In the genomic region with DNA sequence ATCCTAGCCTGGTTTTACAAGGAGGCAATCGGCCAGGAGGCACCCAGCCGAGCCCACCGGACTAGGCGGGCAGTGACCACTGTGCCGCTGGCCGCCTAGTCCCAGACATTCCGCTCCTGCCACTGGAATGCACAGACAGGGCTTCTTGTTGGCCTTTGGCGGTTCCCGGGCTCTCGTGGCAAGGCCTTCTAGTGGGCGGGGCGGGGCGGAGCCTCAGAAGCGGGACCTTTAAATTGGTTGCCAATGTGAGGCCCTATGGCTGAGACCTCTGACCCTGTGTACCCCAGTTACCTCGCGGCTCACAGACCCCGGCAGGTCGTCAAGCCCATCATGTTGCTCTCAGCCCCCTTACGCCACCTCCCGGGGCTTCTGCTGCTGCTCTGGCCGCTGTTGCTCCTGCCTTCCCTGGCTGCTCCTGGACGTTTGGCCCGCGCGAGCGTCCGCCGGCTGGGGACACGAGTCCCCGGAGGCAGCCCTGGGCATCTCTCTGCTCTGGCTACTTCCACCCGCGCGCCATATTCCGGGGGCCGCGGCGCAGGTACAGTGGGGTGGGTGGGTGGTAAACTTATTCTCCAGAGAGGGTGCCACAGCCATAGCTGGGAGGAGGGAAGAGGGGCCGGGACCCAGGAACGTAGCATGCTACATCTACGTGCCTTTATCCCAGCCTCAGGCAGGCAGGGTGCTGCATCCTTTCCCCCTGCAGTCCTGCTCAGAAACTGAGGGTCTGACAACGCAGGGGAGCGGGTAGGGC, we compare ENCODE assay signal across 9 mouse cellular contexts. TPM values are rescaled to one million over a fixed set of nuclear protein-coding genes. Genes with fewer than 3 reads are reported as not detected.
DNase-seq lines count a peak whose midpoint lies in the region; ATAC-seq and TF ChIP-seq lines count a peak whose summit lies in the region.
"Had no signal": no experiment of that assay in that cellular context is flagged by ENCODE, and none has a peak within 500 bp of the region (broad histone marks: within the 10 kb centered on the region; RNA-seq: fewer than 3 reads in every experiment).

A gene (plus strand): TSS at position 216 of the 751 bp plus-strand sequence.

- H3K27me3 ChIP-seq in hindbrain, postnatal 0 days (ENCODE audit: insufficient read depth, low read length), result no peaks in the 10 kb centered on the region
- H3K27me3 ChIP-seq in midbrain, embryonic 14.5 days (ENCODE audit: control insufficient read depth, insufficient read depth, low read length), result peaks cover 8% of the 10 kb centered on the region; the same call in 1 of the 2 replicates
- no peaks in the 10 kb centered on the region for H3K27me3 ChIP-seq in splenic B cell, adult 2 months (ENCODE audit: control insufficient read depth, insufficient read depth, low read length, poor library complexity, severe bottlenecking)

- peak within 1 kb of the TSS; percentile 45 for H3K4me3 ChIP-seq in hindbrain, postnatal 0 days (ENCODE audit: low read length)
- H3K4me3 ChIP-seq in midbrain, embryonic 14.5 days (replicated peaks; ENCODE audit: low read depth, low read length), result peak within 1 kb of the TSS; percentile 43

- peak within 1 kb of the TSS; percentile 97 for H3K4me2 ChIP-seq in hindbrain, postnatal 0 days (ENCODE audit: low read depth, low read length)
- peak within 1 kb of the TSS; percentile 96 for H3K4me2 ChIP-seq in midbrain, embryonic 14.5 days (ENCODE audit: low read length)

- H3K36me3 ChIP-seq in hindbrain, postnatal 0 days (ENCODE audit: insufficient read depth, low read length), result no peaks in the 10 kb centered on the region
- H3K36me3 ChIP-seq in midbrain, embryonic 14.5 days (ENCODE audit: control insufficient read depth, insufficient read depth, low read length), result no peaks in the 10 kb centered on the region
- no peaks in the 10 kb centered on the region for H3K36me3 ChIP-seq in splenic B cell, adult 2 months (ENCODE audit: control insufficient read depth, insufficient read depth, low read length, poor library complexity, severe bottlenecking)
- H3K36me3 ChIP-seq: G1E had no signal

- no peaks in the 10 kb centered on the region for H3K9me3 ChIP-seq in hindbrain, postnatal 0 days (ENCODE audit: low read length)
- H3K9me3 ChIP-seq in midbrain, embryonic 14.5 days (ENCODE audit: control insufficient read depth, low read length), result no peaks in the 10 kb centered on the region
- H3K9me3 ChIP-seq: G1E had no signal

- H3K27ac ChIP-seq in hindbrain, postnatal 0 days, result no peak within 1 kb of the TSS
- no peak within 1 kb of the TSS for H3K27ac ChIP-seq in midbrain, embryonic 14.5 days (replicated peaks; ENCODE audit: low read depth, low read length)

- peak within 1 kb of the TSS; percentile 50 for H3K9ac ChIP-seq in hindbrain, postnatal 0 days (replicated peaks; ENCODE audit: low read length)
- H3K9ac ChIP-seq in midbrain, embryonic 14.5 days (replicated peaks; ENCODE audit: low read length), result peak within 1 kb of the TSS; percentile 55

- WGBS in hindbrain, postnatal 0 days, result under 1% methylated on average over 42 of the region's 42 CpGs
- 1% methylated on average over 42 of the region's 42 CpGs for WGBS in midbrain, embryonic 14.5 days

- peak; percentile 33 for DNase-seq in right cerebral cortex, adult 18-20 months
- DNase-seq in right cerebral cortex, adult 2 months (ENCODE audit: low spot score in 2 of 2), result no peak
- peak; percentile 82 for DNase-seq in embryo, embryonic 10 days (ENCODE audit: low spot score)
- peak; percentile 72 for DNase-seq in gastrocnemius, postnatal 25 days
- DNase-seq in hindbrain, postnatal 0 days (ENCODE audit: low spot score), result peak; percentile 59
- peak; percentile 70 for DNase-seq in liver
- DNase-seq in midbrain, embryonic 14.5 days, result peak; percentile 73
- peak; percentile 52 for DNase-seq in splenic B cell, adult 2 months (ENCODE audit: low read depth, low spot score)

- peak; percentile 66 for ATAC-seq in hindbrain, postnatal 0 days
- ATAC-seq in midbrain, embryonic 14.5 days (ENCODE audit: low FRiP score, low TSS enrichment), result peak; percentile 67

- peaks cover 10% of the 10 kb centered on the region; the same call in 1 of the 2 replicates for H3K4me1 ChIP-seq in hindbrain, postnatal 0 days (ENCODE audit: insufficient read depth, low read length)
- H3K4me1 ChIP-seq in midbrain, embryonic 14.5 days (ENCODE audit: control insufficient read depth, insufficient read depth, low read length), result peaks cover 9% of the 10 kb centered on the region; the same call in 1 of the 2 replicates

- 0 out of 2 replicates have a peak, but pooled peaks have one; percentile 14 for TF ChIP-seq CTCF in hindbrain, postnatal 0 days (IDR thresholded peaks at IDR 0.05; ENCODE audit: low read depth)

RNA-seq across cellular contexts. Expression of the gene that starts here (rescaled TPM):
- total RNA-seq in gastrocnemius, postnatal 25 days (2021), result under 1 TPM in 1 of 2 experiments, not detected in 1; 0.56 TPM
- total RNA-seq in hindbrain, postnatal 0 days (2014; rRNA removed), result 0.04 and 0.31 TPM in 2 replicates
- 0.08 and 0.10 TPM in 2 replicates for polyA plus RNA-seq in hindbrain, postnatal 0 days (2015; fragmentation: Nextera tagmentation; extraction: Ambion mirVana)
- polyA plus RNA-seq in midbrain, embryonic 14.5 days (2014; fragmentation: Nextera tagmentation; extraction: Ambion mirVana), result 0.11 and 0.13 TPM in 2 replicates
- polyA plus RNA-seq: G1E had no signal

Comparison
In these comparisons a context has a peak if more than half of its experiments do, and no peak if none do; other contexts are left out.
1. DNase-seq: peak in right cerebral cortex, adult 18-20 months (single experiment), embryo, embryonic 10 days (single experiment), liver (single experiment) and splenic B cell, adult 2 months (single experiment); none in right cerebral cortex, adult 2 months (0 of 2).
2. Peak in DNase-seq in gastrocnemius, postnatal 25 days; RNA of the gene not detected or under 1 TPM.
3. Peak in DNase-seq, ATAC-seq, H3K4me3 ChIP-seq, H3K9ac ChIP-seq and H3K4me2 ChIP-seq in hindbrain, postnatal 0 days; RNA of the gene not detected or under 1 TPM.
4. Peak in DNase-seq, ATAC-seq, H3K4me3 ChIP-seq, H3K9ac ChIP-seq and H3K4me2 ChIP-seq in midbrain, embryonic 14.5 days; RNA of the gene not detected or under 1 TPM.